Mouse (Mus musculus) G1E (cell line): Measurements from ENCODE around the gene Iqschfp.

ENCODE experiments used
- CTCF ChIP-seq: IDR thresholded peaks from 2 replicates; pipeline ENCODE4 v1.5.1; 2012; ENCODE audit warnings: low read depth, low read length, inconsistent platforms, mixed read lengths
- GATA1 ChIP-seq: IDR thresholded peaks from 2 replicates; pipeline ENCODE4 v1.6.1; 2012; ENCODE audit warnings: borderline replicate concordance, low read length, inconsistent platforms, mixed read lengths

DNA sequence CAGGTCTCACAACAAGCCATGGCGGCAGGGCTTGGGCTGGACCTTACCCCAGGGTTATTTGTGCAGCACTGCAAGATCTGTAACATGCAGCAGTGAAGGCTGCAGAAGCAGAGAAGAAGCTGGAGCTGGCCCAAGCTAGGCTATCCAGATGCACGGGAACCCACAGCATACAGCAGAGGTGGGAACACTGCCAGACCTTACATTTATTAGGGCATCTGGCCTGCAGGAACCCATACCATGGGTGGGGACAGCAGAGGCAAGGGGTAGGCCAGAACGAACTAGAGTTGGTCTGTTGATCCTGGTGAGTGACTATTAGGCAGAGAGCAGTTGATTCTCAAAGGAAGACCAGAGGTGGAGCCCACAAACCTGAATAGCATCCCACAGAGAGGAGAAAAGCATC is 351.2 kb downstream of the Iqschfp start:
- TF ChIP-seq CTCF: no peak
- TF ChIP-seq GATA1: no peak
